Mouse (Mus musculus): ENCODE data around the gene Abcb4. TPM values are rescaled to one million over a fixed set of nuclear protein-coding genes. Genes with fewer than 3 reads are reported as not detected.
"Not testable (repeated sequence)": the region's sequence is repeated elsewhere in the genome, so short reads cannot be mapped to it uniquely, and the experiment has no call there.

Abcb4 gene
- polyA plus RNA-seq, 1 experiment, result 0.15 TPM

GRCm38 (mm10) chr5:8904539-8904938 is 11.0 kb downstream of the Abcb4 start:
- no peak for DNase-seq (ENCODE audit: low read depth)

GRCm38 (mm10) chr5:8911567-8912198 is 18.2 kb downstream of the Abcb4 start:
- no peak for DNase-seq (ENCODE audit: low read depth)

GRCm38 (mm10) chr5:8916400-8916799 is 22.9 kb downstream of the Abcb4 start:
- DNase-seq (ENCODE audit: low read depth), result no peak

- no peak for DNase-seq (ENCODE audit: low read depth)
Observed at GRCm38 (mm10) chr5:8917069-8917468, 23.6 kb downstream of the Abcb4 start.

GRCm38 (mm10) chr5:8928440-8928839 is 34.9 kb downstream of the Abcb4 start:
- DNase-seq (ENCODE audit: low read depth), result no peak

- no peak for DNase-seq (ENCODE audit: low read depth)
Observed at GRCm38 (mm10) chr5:8937965-8938364, 44.4 kb downstream of the Abcb4 start.

- not testable (repeated sequence) for DNase-seq (ENCODE audit: low read depth)
Observed at GRCm38 (mm10) chr5:8941266-8941665, 47.7 kb downstream of the Abcb4 start.

- no peak for DNase-seq (ENCODE audit: low read depth)
Observed at GRCm38 (mm10) chr5:8943836-8944235, 50.3 kb downstream of the Abcb4 start.

- DNase-seq (ENCODE audit: low read depth), result peak; percentile 13
Observed at GRCm38 (mm10) chr5:8947423-8948110, 54.0 kb downstream of the Abcb4 start.

- no peak for DNase-seq (ENCODE audit: low read depth)
Observed at GRCm38 (mm10) chr5:8953660-8954059, 60.1 kb downstream of the Abcb4 start.

- DNase-seq (ENCODE audit: low read depth), result no peak
Observed at GRCm38 (mm10) chr5:8955544-8955943, 62.0 kb downstream of the Abcb4 start.

- no peak for DNase-seq (ENCODE audit: low read depth)
Observed at GRCm38 (mm10) chr5:8960534-8960933, 67.0 kb downstream of the Abcb4 start.

GRCm38 (mm10) chr5:8964487-8964886 is 71.0 kb downstream of the Abcb4 start:
- DNase-seq (ENCODE audit: low read depth), result no peak

GRCm38 (mm10) chr5:8970694-8971093 is 77.2 kb downstream of the Abcb4 start:
- no peak for DNase-seq (ENCODE audit: low read depth)

- no peak for DNase-seq (ENCODE audit: low read depth)
Observed at GRCm38 (mm10) chr5:8972355-8972754, 78.8 kb downstream of the Abcb4 start.

- DNase-seq (ENCODE audit: low read depth), result no peak
Observed at GRCm38 (mm10) chr5:8974721-8975120, 81.2 kb downstream of the Abcb4 start.

GRCm38 (mm10) chr5:8985470-8985869 is 92.0 kb downstream of the Abcb4 start:
- DNase-seq (ENCODE audit: low read depth), result no peak

- no peak for DNase-seq (ENCODE audit: low read depth)
Observed at GRCm38 (mm10) chr5:8987925-8988324, 94.4 kb downstream of the Abcb4 start.

- DNase-seq (ENCODE audit: low read depth), result no peak
Observed at GRCm38 (mm10) chr5:8990526-8990925, 97.0 kb downstream of the Abcb4 start.

GRCm38 (mm10) chr5:8991626-8992025 is 98.1 kb downstream of the Abcb4 start:
- no peak for DNase-seq (ENCODE audit: low read depth)

GRCm38 (mm10) chr5:8995966-8996685 is 102.6 kb downstream of the Abcb4 start:
- no peak for DNase-seq (ENCODE audit: low read depth)

- DNase-seq (ENCODE audit: low read depth), result no peak
Observed at GRCm38 (mm10) chr5:8996686-8997512, 103.4 kb downstream of the Abcb4 start, which contains the start of gene Crot. Gene Crot, minus strand, starts transcription at chr5:8997324.
